Mouse (Mus musculus) adrenal gland, postnatal 14 days (tissue): ENCODE data around the gene Gm8871. TPM values are rescaled to one million over a fixed set of nuclear protein-coding genes. Genes with fewer than 3 reads are reported as not detected.
A peak's percentile ranks its signal among the peaks of the same experiment; 100 is the strongest.
"Not testable (repeated sequence)": the region's sequence is repeated elsewhere in the genome, so short reads cannot be mapped to it uniquely, and the experiment has no call there.

Experiments
- DNase-seq: peaks from one replicate; pipeline ENCODE4 v3.0.0; 2021; ENCODE audit warnings: mixed read lengths
- long read RNA-seq, 2 experiments: library from polyadenylated mRNA; stranded (forward); transcript quantifications; one replicate each; pipeline ENCODE4 v2.0.0; 2021
- total RNA-seq: library from RNA; stranded (reverse); gene quantifications from 2 replicates; pipeline ENCODE4 v1.2.3, GENCODE M21; 2021

Gene Gm8871
- total RNA-seq, result not detected in 2 replicates
- long read RNA-seq, experiment 1, result 0 reads
- long read RNA-seq, experiment 2, result 0 reads

- DNase-seq, result not testable (repeated sequence)
Measured at GRCm38 (mm10) chr5:10947505-10947904, at the start of gene Gm8871, which contains the start of gene Gm8857. Gene Gm8871, plus strand, starts transcription at chr5:10947805. Gene Gm8857, plus strand, starts transcription at chr5:10947807.

GRCm38 (mm10) chr5:10953512-10953911 is 5.9 kb downstream of the Gm8871 start:
- not testable (repeated sequence) for DNase-seq

GRCm38 (mm10) chr5:10958057-10958456 is 10.5 kb downstream of the Gm8871 start:
- peak; percentile 2 for DNase-seq

Other genes with a start within 250 kb of the Gm8871 start
- gene Gm8857, start within 50 bp of the Gm8871 start, total RNA-seq, result not detected in 2 replicates
- not detected in 2 replicates for gene Gm8879, start 179.8 kb downstream of the Gm8871 start, total RNA-seq
- not detected in 2 replicates for gene Gm5861, start 235.3 kb downstream of the Gm8871 start, total RNA-seq